Mouse (Mus musculus): ENCODE results near the gene Arap2.

The Arap2 gene

DNA sequence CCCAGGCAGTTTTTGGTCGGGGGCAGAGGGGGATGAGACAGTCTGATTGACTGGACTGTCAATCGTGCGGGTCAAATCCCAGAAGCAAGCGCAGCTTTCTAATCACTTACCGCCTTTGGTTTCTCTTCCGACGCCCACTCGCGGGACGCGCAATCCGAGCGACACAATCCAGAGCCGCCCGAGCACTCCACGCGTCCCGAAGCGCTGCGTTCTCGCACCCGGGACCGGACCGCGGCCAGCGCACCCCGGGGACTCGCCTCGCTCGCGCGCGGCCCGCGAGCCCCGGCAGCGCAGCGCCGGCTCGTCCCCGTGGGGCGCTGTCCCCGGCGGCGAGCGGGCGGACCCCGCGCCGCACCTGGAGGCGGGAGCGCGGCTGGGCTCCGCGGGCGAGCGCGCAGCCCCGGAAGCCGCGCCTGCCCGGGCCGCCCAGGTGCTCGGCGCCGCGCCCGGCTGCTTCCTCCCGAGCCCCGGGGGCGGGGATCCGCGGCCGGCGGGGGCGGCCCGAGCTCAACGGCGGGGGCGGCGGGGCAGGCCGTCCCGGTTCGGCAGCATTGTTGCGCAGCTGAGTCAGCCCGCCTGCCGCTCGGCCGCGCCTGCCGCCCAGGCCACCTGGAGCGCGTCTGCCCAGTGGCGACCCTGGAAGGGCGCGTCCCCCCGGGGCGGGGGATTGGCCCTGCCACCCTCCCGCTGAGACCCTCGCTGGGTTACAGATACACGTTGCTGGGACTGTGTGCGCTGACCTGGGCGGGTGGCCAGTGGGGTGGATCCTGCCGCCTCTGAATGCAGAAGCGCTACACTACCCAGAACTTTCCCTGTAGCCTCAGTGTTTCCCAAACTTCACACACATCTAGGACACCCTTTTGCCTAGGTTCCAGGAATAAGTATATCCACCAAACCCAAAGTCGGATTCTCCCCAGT, at the start of gene Arap2:
TSS of gene Arap2 (minus strand) at position 376 of the 918 bp plus-strand sequence.
- peak; percentile 6 to 38 for DNase-seq

GRCm38 (mm10) chr5:62815741-62816140, 49.8 kb upstream of the Arap2 start:
- DNase-seq: no peak

GRCm38 (mm10) chr5:62814072-62814414, 48.1 kb upstream of the Arap2 start:
- no peak for DNase-seq

- no peak for DNase-seq
These were observed 47.6 kb upstream of the Arap2 start, which contains the start of gene Dthd1 for GRCm38 (mm10) chr5:62813402-62814071. Gene Dthd1 (plus strand): TSS chr5:62813823.

DNA sequence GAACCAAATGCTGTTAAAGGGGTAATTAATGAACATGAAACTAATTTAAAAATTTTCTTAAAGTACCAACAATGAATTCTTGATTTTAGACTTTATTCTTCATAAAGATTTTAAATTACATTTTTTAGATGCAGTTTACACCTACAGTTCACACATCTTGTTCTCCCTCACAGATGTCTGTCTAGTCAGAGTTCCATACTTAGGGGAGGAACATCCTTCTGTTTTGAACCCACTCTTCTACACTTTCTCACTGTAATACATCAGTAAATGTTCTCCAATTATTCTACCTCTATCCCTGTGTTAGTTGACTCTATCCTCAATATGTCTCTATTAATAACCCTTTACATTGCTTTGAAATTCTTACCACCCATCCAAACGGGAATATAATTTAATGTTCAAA, 26.8 kb upstream of the Arap2 start:
- DNase-seq: no peak

- no peak for DNase-seq
These were observed 25.1 kb upstream of the Arap2 start for GRCm38 (mm10) chr5:62790921-62791564.

GRCm38 (mm10) chr5:62786809-62787208, 20.9 kb upstream of the Arap2 start:
- no peak for DNase-seq

- DNase-seq: no peak
These were observed 12.7 kb upstream of the Arap2 start for GRCm38 (mm10) chr5:62778682-62779081.

DNA sequence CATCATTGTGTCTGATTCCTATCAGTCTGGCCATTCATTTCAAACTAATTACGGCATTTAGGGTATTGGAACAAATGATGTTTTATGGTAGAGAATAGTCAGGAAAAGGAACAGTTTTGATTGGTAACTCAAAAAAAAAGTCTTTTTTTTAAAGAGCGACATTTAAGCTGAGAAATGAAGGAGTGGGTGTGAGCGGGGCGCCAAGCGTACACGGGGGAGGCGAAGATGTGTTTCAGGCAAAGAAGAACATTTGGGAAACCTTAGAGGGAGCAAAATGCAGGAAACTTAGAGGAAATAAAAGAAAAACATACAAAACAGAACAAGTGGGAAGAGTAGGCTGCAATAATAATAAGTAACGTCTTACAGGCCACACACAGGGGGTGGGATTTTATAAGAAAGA, 11.8 kb upstream of the Arap2 start:
- DNase-seq: no peak

GRCm38 (mm10) chr5:62771775-62772599, 6.0 kb upstream of the Arap2 start:
- no peak for DNase-seq

DNA sequence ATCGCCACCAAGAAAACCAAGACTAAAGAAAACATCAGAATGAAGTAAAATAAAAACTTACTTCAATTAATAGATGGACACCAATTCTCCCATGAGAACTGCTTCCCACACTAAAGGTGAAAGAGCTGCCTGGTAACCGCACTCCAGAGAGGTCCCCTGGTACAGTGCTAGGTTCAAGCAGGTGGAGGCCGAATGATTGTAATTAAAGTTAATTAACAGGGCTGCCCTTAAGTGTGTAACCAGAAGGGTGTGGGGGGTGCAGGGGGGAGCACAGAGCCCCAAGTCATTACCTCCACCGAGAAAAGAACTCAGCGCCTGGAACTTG, 538 bp downstream of the Arap2 start:
- no peak for DNase-seq

DNA sequence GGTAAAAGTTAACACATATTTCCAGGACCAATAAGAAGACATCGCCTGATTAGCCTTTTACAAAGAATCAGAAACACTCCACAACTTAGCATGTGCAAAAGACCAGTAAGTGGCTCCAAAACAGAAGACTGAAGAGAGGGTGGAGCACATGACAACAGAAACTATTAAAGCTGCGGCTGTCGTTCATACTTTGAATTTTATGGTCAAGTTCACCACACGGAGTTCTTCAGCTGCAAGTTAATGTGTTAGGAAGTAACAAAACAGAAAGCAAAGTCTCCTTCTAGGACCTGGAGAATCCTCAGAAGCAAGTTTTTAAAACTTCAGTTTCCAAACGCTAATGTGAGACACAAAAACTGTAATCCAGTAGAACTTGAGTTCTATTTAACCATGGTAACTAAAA, 1.8 kb downstream of the Arap2 start:
- DNase-seq: no peak

DNA sequence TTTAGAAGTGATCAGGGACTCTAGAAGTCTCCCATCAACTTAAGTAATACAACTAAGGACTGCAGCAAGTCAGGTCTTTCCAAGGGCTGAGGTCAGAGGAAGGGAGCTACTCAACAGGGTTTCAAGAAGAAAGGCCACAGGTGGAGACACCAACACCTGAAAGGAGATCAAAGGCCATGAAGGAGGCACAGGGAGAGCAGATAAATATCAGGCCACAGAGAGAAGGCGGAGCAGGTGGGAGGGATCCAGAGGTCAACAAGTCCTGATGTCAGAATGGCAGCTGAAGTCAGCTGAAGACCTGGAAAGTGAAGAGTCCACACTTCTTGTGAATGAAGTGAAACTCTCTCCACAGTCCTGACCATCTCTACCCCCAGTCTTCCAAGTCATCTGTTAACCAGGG, 2.9 kb downstream of the Arap2 start:
- DNase-seq: no peak

DNA sequence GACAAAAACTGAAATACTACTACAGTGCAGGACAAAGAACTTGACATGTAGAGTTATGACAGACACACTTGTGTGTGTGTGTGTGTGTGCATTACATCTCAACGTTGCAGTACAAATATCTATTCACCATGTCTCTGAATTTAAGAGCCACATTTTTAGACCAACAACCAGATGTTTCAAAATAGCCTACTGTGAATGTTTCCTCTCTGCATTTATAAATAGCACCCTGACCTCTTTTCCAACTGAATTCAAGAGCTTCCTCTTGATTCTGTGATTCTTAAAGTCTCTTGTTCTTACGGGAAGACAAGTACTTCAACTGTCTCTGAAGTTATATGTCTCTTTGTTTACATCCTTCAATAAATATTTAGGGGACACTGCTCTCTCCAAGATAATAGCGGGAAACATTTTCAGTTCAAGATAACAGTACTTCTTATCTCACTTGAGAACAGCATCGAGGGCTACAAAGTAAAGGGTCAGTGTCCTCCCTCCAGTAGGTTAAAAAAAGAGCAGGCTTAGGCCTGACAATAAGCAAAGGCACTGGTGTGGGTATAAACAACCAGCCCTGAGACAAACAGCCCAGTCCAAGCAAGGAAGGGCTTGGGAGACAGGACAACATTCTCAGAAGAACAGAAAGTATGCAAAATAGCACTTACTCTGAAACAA, 3.5 kb downstream of the Arap2 start:
- no peak for DNase-seq

- DNase-seq: no peak
These were observed 5.0 kb downstream of the Arap2 start for GRCm38 (mm10) chr5:62760791-62761504.

DNA sequence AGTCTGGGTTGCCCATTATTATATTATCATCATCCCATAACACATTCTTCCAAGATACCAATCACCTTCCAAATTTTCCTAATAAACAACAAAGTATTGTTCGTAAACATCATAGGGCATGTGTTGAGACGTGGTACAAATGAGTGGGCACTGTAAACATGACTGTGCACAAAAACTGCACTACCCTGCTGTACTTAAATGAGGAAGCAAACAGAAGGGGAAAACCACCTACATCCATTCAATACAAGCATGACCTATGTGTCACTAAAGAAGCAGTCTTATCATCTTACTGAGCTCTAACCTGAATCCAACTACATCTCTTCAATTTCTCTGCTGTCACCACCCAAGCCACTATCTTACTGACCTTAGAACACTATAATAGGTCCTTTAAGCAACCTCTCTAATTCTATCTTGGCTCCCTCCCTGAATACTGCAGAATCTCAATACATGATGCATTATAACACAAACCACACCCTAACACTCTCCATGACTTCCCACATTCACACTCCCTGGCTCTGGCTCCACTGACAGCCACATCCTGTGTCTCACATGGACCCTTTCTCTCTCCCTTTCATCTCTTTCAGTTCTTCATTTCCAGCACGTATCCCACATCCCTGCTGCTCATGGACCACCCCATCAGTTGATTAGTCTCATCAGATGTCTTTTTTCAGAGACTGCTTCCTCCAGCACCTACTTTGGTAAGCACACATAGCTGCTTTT, 10.0 kb downstream of the Arap2 start:
- DNase-seq: no peak

DNA sequence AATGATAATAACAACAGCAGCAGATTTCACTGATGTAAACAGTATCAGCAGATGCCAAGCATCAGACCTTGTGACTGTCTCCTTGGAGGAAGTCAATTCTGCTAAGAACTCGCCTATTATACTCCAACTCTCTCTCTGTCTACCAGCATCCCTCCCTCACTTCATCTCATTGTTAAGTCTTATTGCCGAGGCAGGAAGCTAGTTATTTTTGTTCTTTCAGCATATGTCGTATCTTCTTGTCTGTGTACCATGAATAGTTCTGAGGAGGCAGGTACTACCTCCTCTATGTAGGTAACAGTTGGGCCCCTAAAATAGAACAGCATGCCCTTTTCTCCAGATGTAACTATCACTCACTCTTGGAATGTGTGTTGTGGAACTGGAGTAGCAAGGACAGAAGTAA, 13.0 kb downstream of the Arap2 start:
- DNase-seq: no peak

GRCm38 (mm10) chr5:62751692-62752091, 14.3 kb downstream of the Arap2 start:
- no peak for DNase-seq

GRCm38 (mm10) chr5:62748168-62748567, 17.8 kb downstream of the Arap2 start:
- DNase-seq: no peak

DNA sequence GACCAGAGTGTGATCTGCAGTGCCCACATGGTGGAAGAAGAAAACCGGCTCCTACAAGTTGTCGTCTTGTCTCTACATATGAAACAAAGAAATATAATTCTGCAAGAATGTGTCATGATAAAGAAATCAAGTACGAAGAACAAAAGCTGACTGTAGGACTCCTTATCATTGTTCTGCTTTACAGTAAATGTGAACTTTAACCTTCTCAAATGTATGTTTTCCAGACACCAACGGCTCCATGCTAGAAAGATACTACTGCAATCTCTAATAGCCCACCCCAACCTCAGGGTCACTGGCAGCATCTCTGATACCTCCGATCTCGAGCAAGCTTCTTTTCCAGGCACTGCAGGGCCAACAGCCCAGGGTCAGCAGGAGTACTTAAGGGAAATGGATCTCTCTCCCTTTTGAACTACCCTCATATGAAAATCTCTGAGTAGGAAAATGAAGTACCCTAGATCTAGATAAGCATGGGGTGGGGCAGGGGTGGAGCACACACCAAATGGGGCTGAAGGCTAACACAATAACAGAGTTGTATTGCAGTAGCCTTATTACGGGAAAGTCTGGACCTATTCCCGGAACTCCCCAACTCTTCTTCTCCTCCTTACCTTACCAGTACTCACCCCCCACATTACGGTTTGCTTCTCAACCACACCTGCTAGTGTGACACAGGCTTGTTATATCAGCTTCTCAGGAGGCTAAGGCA, 22.6 kb downstream of the Arap2 start:
- no peak for DNase-seq
